Mouse (Mus musculus) thymus, adult 2 months (tissue): ENCODE data around the gene Faiml. TPM values are rescaled to one million over a fixed set of nuclear protein-coding genes. Genes with fewer than 3 reads are reported as not detected.
A peak's percentile ranks its signal among the peaks of the same experiment; 100 is the strongest.

Experiments
- DNase-seq: peaks from one replicate; pipeline ENCODE4 v3.0.0; 2021
- H3K27ac ChIP-seq: fragments of 200-500 bp; 2 replicates; pipeline ENCODE4 v1.5.1; 2012; ENCODE audit warnings: low read length, control low read depth; ENCODE audit not compliant: control insufficient read depth, insufficient read depth
- H3K27me3 ChIP-seq: fragments of 200-500 bp; 2 replicates; pipeline ENCODE4 v1.6.1; 2012; ENCODE audit warnings: mild to moderate bottlenecking, low read length, moderate library complexity, mixed read lengths; ENCODE audit not compliant: control insufficient read depth, insufficient read depth
- H3K36me3 ChIP-seq: fragments of 200-500 bp; 2 replicates; pipeline ENCODE4 v1.6.1; 2012; ENCODE audit warnings: mild to moderate bottlenecking, low read length, moderate library complexity; ENCODE audit not compliant: control insufficient read depth, insufficient read depth
- H3K4me1 ChIP-seq: fragments of 200-500 bp; replicated peaks from 2 replicates; pipeline ENCODE4 v1.6.1; 2012; ENCODE audit warnings: low read length; ENCODE audit not compliant: control insufficient read depth, insufficient read depth
- H3K4me3 ChIP-seq: fragments of 200-500 bp; 2 replicates; pipeline ENCODE4 v1.5.1; 2012; ENCODE audit warnings: mild to moderate bottlenecking, low read length, control low read depth, moderate library complexity; ENCODE audit not compliant: control insufficient read depth, insufficient read depth
- CTCF ChIP-seq: fragments of 200-500 bp; IDR thresholded peaks from 2 replicates; pipeline ENCODE4 v1.5.1; 2012; ENCODE audit warnings: mild to moderate bottlenecking, control low read depth, low read length, moderate library complexity, borderline replicate concordance; ENCODE audit not compliant: control insufficient read depth, poor library complexity, insufficient read depth; ENCODE audit errors: extremely low read depth
- POLR2A ChIP-seq: fragments of 200-500 bp; IDR thresholded peaks from 2 replicates; pipeline ENCODE4 v1.6.1; 2012; ENCODE audit warnings: mild to moderate bottlenecking, low read length, control low read depth, moderate library complexity; ENCODE audit not compliant: control insufficient read depth, poor library complexity, insufficient read depth; ENCODE audit errors: extremely low read depth
- WGBS: fragments of 180-500 bp; shearing (Covaris S2); methylation state at CpG from one replicate; pipeline ENCODE4 v1.1.7; 2018; 5-methylcytosine and 5-hydroxymethylcytosine counted together
- polyA plus RNA-seq: library from polyadenylated mRNA; depleted of rRNA; stranded (reverse); fragments of >200 nt; gene quantifications from 2 replicates; pipeline ENCODE4 v1.2.3, GENCODE M21; 2012

Faiml gene
- polyA plus RNA-seq, 1 experiment = not detected

- Histone ChIP-seq H3K27me3 (no peaks in the 10 kb centered on the region), H3K36me3 (no peaks in the 10 kb centered on the region), H3K4me3 (no peak overlapping the region), H3K27ac (no peak overlapping the region), H3K4me1 (peaks cover 2% of the 10 kb centered on the region)
- TF ChIP-seq POLR2A (no peak), CTCF (no peak)
- DNase-seq = no peak
- WGBS = 96% methylated on average over 10 of the region's 10 CpGs
These were observed 1.2 kb upstream of the Faiml start for GRCm38 (mm10) chr9:99238276-99238675.

- Histone ChIP-seq H3K36me3 (no peaks in the 10 kb centered on the region), H3K27ac (no peak overlapping the region), H3K4me3 (no peak overlapping the region), H3K27me3 (no peaks in the 10 kb centered on the region), H3K4me1 (no peaks in the 10 kb centered on the region)
- no peak for DNase-seq
- no peak for TF ChIP-seq POLR2A
- TF ChIP-seq CTCF = no peak
- 67% methylated on average over 14 of the region's 14 CpGs for WGBS
These were observed 7.6 kb downstream of the Faiml start for GRCm38 (mm10) chr9:99229450-99229849.

DNA sequence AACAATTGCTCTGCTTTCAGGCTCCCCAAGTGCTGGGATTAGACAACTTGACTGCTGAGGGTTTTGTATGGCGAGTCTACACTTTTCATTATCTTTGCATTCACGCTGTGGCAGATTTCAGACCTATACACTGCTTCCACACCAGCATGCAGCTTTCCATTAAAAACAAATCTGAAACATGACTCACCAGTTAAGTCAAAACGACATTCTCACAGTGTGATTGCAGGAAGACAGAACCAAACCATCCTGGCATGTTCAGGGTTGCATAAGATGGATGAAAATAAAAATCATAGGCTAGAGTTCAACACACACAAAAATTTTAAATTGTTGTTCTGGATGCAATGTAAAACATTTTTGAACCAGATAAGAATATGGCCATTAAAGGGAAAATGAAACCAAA, 12.5 kb downstream of the Faiml start:
- H3K4me3 ChIP-seq = no peak overlapping the region
- WGBS = 69% methylated on average over 3 of the region's 3 CpGs
- no peaks in the 10 kb centered on the region for H3K4me1 ChIP-seq
- TF ChIP-seq POLR2A (no peak), CTCF (no peak)
- no peaks in the 10 kb centered on the region for H3K27me3 ChIP-seq
- no peak for DNase-seq
- no peak overlapping the region for H3K27ac ChIP-seq
- H3K36me3 ChIP-seq = no peaks in the 10 kb centered on the region

DNA sequence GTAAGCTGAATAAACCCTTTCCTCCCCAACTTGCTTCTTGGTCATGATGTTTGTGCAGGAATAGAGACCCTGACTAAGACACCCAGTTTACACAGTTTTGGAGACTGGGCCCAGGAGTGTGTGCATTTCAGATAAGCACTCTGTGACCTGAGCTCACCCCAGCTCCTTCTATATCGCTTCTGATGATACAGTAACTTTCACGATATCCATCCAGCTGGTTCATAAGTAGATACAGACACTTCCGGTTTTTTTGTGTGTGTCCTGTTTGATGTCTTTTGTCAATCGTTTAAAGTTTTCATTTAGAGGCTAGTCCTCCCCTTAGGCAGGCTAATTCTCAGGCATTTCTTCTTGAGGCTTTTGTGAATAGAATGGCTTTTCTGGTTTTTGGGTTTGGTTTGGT, 15.4 kb downstream of the Faiml start:
- Histone ChIP-seq H3K27me3 (no peaks in the 10 kb centered on the region), H3K36me3 (no peaks in the 10 kb centered on the region), H3K27ac (no peak overlapping the region), H3K4me3 (no peak overlapping the region), H3K4me1 (no peaks in the 10 kb centered on the region)
- 90% methylated on average over 4 of the region's 4 CpGs for WGBS
- no peak for TF ChIP-seq POLR2A
- TF ChIP-seq CTCF = no peak
- DNase-seq = no peak

- 29% methylated on average over 6 of the region's 6 CpGs for WGBS
- Histone ChIP-seq H3K4me1 (no peaks in the 10 kb centered on the region), H3K27ac (no peak overlapping the region), H3K4me3 (no peak overlapping the region), H3K36me3 (no peaks in the 10 kb centered on the region), H3K27me3 (no peaks in the 10 kb centered on the region)
- DNase-seq = peak; percentile 2
- no peak for TF ChIP-seq CTCF
- TF ChIP-seq POLR2A = no peak
These were observed 18.9 kb downstream of the Faiml start for GRCm38 (mm10) chr9:99217999-99218719.

DNA sequence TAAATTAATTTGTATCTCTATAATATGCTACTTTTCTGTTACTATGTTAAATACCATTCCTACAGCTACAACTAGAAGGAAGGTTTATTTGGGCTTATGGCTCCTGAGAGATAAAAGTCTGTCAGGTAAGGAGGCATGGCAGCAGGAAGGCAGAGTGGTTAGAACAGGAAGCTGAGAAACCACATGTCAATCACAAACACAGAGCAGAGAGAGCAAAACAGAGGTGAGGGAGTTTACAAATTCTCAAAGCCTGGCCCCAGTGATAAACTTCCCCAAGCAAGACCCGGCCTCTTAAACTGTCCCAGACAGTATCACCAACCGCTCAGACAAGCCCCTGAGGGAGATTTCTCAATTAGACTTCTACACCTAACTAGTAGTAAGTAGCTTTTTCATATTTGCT, 20.9 kb downstream of the Faiml start:
- DNase-seq = no peak
- Histone ChIP-seq H3K4me1 (no peaks in the 10 kb centered on the region), H3K27me3 (no peaks in the 10 kb centered on the region), H3K4me3 (no peak overlapping the region), H3K27ac (no peak overlapping the region), H3K36me3 (no peaks in the 10 kb centered on the region)
- TF ChIP-seq POLR2A (no peak), CTCF (no peak)
- 23% methylated on average over 2 of the region's 2 CpGs for WGBS

DNA sequence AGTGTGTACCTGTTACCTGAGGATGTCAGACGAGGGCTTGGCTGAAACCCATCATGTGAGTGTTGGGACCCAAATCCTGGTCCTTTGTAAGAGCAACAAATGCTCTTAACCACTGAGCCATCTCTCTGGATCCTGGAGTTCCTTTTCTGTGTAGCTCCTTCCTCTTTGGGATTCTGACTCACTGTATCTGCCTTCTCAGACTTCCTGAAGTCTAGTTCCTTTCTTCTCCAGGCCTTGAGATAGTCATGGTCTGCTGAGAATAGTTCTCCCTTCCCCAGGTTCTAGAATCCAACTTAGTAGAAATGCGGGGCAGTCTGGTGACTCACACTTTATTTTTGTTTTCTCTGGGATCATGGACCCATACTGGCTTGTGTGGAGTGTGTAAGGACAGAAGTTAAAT, 24.4 kb downstream of the Faiml start:
- TF ChIP-seq CTCF (no peak), POLR2A (no peak)

More for the DNA sequence above, 24.4 kb downstream of the Faiml start:
- DNase-seq = no peak
- H3K4me3 ChIP-seq = no peak overlapping the region
- no peaks in the 10 kb centered on the region for H3K27me3 ChIP-seq
- 42% methylated on average over 2 of the region's 2 CpGs for WGBS
- no peak overlapping the region for H3K27ac ChIP-seq
- no peaks in the 10 kb centered on the region for H3K4me1 ChIP-seq
- H3K36me3 ChIP-seq = no peaks in the 10 kb centered on the region
